Comparison of ENCODE assay signal across 8 mouse cellular contexts in the genomic region with DNA sequence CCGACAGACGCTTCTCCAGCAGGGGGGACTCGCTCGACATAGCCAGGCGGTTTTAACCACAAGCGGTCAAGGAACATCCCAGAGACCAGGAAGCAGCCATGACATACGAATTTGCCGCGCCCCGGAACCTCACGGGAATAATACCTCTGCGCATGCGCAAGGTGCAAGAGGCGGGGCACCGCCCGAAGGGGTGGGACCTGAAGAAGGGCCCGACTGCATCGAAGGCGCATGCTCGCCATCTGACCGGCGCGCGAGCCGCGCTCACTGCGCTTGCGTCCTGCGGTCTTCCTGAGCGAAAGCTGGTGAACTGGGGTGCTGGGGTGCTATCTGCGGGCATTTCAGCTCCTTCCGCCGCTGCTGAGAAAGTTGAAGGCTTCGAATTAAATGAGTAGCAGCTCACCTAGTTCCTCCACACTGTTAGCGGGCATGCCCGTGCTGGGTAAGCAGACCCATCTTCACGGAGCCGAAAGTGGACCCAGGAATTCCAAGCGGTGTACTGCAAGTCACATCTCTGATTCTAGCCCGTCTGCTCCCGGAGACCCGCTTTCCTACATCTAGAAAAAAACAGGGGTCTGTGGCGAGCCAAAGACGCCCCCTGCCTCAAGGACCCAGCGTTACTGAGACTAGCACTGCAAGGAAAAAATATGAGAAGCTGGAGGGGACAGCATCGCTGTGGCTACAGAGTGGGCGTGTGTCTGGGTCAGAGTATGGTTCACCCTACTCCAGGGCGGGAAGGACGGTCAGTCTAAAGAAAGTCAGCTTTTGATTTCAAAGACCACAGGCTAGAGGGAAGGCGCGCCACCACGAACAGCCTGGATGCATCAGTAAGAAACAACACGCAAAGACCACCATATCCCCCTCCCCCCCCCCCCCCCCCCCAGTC. TPM values are rescaled to one million over a fixed set of nuclear protein-coding genes. Genes with fewer than 3 reads are reported as not detected.
DNase-seq lines count a peak whose midpoint lies in the region; ATAC-seq and TF ChIP-seq lines count a peak whose summit lies in the region.

A gene (minus strand): TSS at position 172 of the 883 bp plus-strand sequence.

- H3K27ac ChIP-seq in gastrocnemius, adult 2 months: peak within 1 kb of the TSS; percentile 92
- H3K27ac ChIP-seq in hindbrain, postnatal 0 days: peak within 1 kb of the TSS; percentile 76; the same call in 1 of the 2 replicates
- H3K27ac ChIP-seq in left cerebral cortex, adult 2 months: peak within 1 kb of the TSS; percentile 91

- peak; percentile 94 for ATAC-seq in common myeloid progenitor, adult 5-6 weeks (replicated peaks; ENCODE audit: low read depth, poor library complexity, severe bottlenecking)
- peak; percentile 97 for ATAC-seq in hindbrain, postnatal 0 days
- peak; percentile 89 for ATAC-seq in megakaryocyte, adult 5-6 weeks (ENCODE audit: poor library complexity, severe bottlenecking)

- peak within 1 kb of the TSS; percentile 95 for H3K4me2 ChIP-seq in hindbrain, postnatal 0 days (ENCODE audit: low read depth, low read length)

- no peaks in the 10 kb centered on the region for H3K27me3 ChIP-seq in hindbrain, postnatal 0 days (ENCODE audit: insufficient read depth, low read length)

- H3K36me3 ChIP-seq in hindbrain, postnatal 0 days (ENCODE audit: insufficient read depth, low read length): no peaks in the 10 kb centered on the region

- peak within 1 kb of the TSS; percentile 90 for H3K4me3 ChIP-seq in gastrocnemius, adult 2 months
- H3K4me3 ChIP-seq in hindbrain, postnatal 0 days (ENCODE audit: low read length): peak within 1 kb of the TSS; percentile 86
- peak within 1 kb of the TSS; percentile 55 for H3K4me3 ChIP-seq in left cerebral cortex, adult 2 months

- peak within 1 kb of the TSS; percentile 58 for H3K9ac ChIP-seq in hindbrain, postnatal 0 days (replicated peaks; ENCODE audit: low read length)

- TF ChIP-seq CTCF in gastrocnemius, adult 2 months (IDR thresholded peaks at IDR 0.05): no peak
- peak; percentile 34 for TF ChIP-seq CTCF in hindbrain, postnatal 0 days (IDR thresholded peaks at IDR 0.05; ENCODE audit: low read depth)
- no peak; the same call in 1 of the 2 replicates for TF ChIP-seq CTCF in left cerebral cortex, adult 2 months (IDR thresholded peaks at IDR 0.05)

- H3K9me3 ChIP-seq in hindbrain, postnatal 0 days (ENCODE audit: low read length): 0 out of 2 replicates have a peak, but pooled peaks cover 3% of the 10 kb centered on the region

- peaks cover 6% of the 10 kb centered on the region for H3K4me1 ChIP-seq in hindbrain, postnatal 0 days (ENCODE audit: insufficient read depth, low read length)

- intact Hi-C loops in gastrocnemius, adult 2 months (cut with DNase I): no loop called here
- intact Hi-C loops in left cerebral cortex, adult 2 months (cut with DNase I): loop anchor here (5.0 kb wide), 1 partner anchor 275 kb away; no protein-coding TSS in a partner anchor

- peak; percentile 97 for DNase-seq in ZHBTc4 (ENCODE audit: low read depth, low spot score)
- peak; percentile 96 for DNase-seq in gastrocnemius, adult 2 months
- DNase-seq in hindbrain, postnatal 0 days (ENCODE audit: low spot score): peak; percentile 98
- DNase-seq in left cerebral cortex, adult 2 months (ENCODE audit: extremely low spot score in 1 of 2, low spot score in 2 of 2): peak; percentile 95 to 96
- peak; percentile 95 to 96 for DNase-seq in right cerebral cortex, adult 2 months (ENCODE audit: low spot score in 2 of 2)
- DNase-seq in urinary bladder, postnatal 14 days (ENCODE audit: low spot score): peak; percentile 96

- WGBS in hindbrain, postnatal 0 days: 2% methylated on average over 53 of the region's 53 CpGs

RNA-seq across cellular contexts. Expression of the gene that starts here (rescaled TPM):
- 40.6 and 54.6 TPM in 2 replicates for total RNA-seq in common myeloid progenitor, adult 5-6 weeks (2017)
- total RNA-seq in gastrocnemius, adult 2 months (2021): under 1 TPM; 0.61 to 0.66 TPM
- 16.9 and 22.0 TPM in 2 replicates for total RNA-seq in hindbrain, postnatal 0 days (2014; rRNA removed)
- 29.0 and 29.7 TPM in 2 replicates for polyA plus RNA-seq in hindbrain, postnatal 0 days (2015; fragmentation: Nextera tagmentation; extraction: Ambion mirVana)
- total RNA-seq in left cerebral cortex, adult 2 months (2021): 1 to 10 TPM; 5.4 to 8.2 TPM
- 117 and 121 TPM in 2 replicates for total RNA-seq in megakaryocyte, adult 5-6 weeks (2015)
- 68.6 and 70.6 TPM in 2 replicates for total RNA-seq in megakaryocyte, adult 5-6 weeks (2017)

Comparison
In these comparisons a context has a peak if more than half of its experiments do, and no peak if none do; other contexts are left out.
1. Peak in every context shown above with its lines: DNase-seq, ATAC-seq, H3K4me3 ChIP-seq and H3K27ac ChIP-seq.
2. Peak in DNase-seq, H3K4me3 ChIP-seq and H3K27ac ChIP-seq in gastrocnemius, adult 2 months; RNA of the gene not detected or under 1 TPM.